Mouse (Mus musculus) skeletal muscle tissue, adult 2 months (tissue): ENCODE results near the gene Elovl3.
"Not testable (repeated sequence)": the region's sequence is repeated elsewhere in the genome, so short reads cannot be mapped to it uniquely, and the experiment has no call there.

Experiments used
- DNase-seq: peaks from one replicate; pipeline ENCODE4 v3.0.0-alpha.2; 2012; ENCODE audit warnings: low read depth, low spot score

The Elovl3 gene

DNA sequence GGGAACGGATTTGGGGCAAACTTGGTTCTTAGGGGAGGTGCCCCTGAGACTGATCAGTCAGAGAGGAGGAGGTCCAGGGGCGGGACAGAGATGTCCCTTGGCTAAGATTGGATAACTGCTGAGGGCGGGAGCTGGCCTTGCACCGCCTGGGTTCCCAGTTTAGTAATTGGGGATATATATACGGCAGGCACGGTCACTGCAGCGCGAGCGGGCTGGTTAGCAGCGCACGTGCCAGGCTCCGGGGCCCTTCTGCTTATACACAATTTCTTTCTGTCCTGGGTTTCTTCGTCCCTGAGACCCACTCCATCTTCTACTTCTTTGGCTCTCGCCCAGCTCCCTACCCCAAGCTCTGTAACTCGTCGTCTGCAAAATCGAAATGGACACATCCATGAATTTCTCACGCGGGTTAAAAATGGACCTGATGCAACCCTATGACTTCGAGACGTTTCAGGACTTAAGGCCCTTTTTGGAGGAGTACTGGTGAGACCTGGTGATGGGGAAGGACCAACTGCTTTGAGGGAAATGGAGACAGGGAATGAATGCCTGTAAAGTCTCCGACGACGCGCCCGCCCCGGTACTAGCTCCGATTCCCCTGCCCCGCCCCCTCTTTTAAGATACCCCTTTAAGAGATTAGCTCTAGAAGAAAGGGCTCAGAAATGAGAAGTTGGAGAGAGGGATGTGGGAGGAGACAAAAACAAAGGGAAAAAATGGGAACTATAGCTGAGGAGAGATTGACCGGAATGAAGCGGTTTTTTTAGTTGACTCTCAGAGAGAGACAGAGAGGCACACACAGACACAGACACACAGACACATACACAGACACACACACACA lies at the start of gene Elovl3:
Gene Elovl3 (plus strand): TSS at position 204 of the 832 bp plus-strand sequence.
- DNase-seq: no peak

GRCm38 (mm10) chr19:46085185-46085584 lies 46.5 kb upstream of the Elovl3 start:
- DNase-seq: no peak

GRCm38 (mm10) chr19:46086337-46086736 lies 45.4 kb upstream of the Elovl3 start:
- DNase-seq: peak; percentile 66

DNA sequence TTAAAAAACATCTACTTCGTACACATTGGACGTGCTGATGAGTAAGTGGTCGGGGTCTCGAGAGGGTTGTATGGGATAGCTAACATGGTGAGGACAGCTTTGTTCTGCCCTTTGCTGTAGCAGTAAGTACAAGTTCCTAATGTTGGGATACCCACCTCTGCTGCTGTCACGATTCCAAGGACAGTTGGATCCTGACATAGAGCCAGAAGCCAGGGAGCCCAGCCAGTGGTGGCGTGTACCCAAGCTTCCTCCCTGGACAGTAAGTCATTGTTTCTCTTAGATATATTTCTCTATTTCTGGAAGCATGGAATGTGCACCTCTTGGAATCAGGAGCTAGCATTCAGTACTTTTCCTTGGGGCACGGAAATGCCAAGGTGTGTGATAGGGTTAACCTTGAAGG lies 43.8 kb upstream of the Elovl3 start:
- DNase-seq: peak; percentile 19

DNA sequence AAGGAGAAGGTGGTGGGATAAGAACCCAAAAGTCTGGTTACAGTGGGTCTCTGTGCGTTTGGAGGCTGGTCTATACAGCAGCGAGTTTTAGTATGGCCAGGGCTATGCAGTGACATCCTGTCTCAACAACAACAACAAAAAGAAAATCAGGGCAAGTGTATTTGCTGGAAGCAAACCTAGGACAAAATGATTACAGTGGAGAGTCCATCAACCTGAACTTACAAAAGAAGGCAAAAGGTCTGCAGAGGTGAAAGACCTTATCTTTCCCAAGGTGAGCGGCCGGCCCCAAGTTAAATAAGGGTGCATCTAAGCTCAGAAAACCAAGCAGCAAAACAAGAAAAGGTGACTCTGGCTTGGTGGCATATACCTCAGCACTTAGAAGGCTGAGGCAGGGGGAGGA lies 40.1 kb upstream of the Elovl3 start:
- no peak for DNase-seq

- DNase-seq: no peak
These were observed 37.6 kb upstream of the Elovl3 start for GRCm38 (mm10) chr19:46094144-46094543.

- DNase-seq: no peak
These were observed 36.4 kb upstream of the Elovl3 start for GRCm38 (mm10) chr19:46095291-46095690.

- no peak for DNase-seq
These were observed 35.3 kb upstream of the Elovl3 start for GRCm38 (mm10) chr19:46096396-46096795.

GRCm38 (mm10) chr19:46099561-46099960 lies 32.1 kb upstream of the Elovl3 start:
- no peak for DNase-seq

GRCm38 (mm10) chr19:46103437-46104186 lies 28.1 kb upstream of the Elovl3 start:
- DNase-seq: no peak

DNA sequence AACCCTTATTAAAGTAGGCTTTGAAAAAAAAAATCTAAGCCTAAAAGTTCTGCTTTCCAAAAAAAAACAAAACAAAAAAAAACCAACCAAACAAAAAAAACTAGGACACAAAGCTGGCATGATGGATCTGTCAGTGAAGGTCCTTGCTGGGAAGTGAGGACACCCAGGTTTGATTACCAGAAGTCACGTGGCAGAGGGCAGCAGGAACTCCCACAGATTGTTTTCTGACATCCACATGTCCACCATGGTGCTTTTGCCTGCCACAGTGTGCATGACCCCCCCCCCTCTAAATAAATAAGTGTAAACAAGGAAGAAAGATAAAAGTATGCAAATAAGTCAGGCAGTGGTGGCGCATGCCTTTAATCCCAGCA lies 27.5 kb upstream of the Elovl3 start:
- DNase-seq: no peak

DNA sequence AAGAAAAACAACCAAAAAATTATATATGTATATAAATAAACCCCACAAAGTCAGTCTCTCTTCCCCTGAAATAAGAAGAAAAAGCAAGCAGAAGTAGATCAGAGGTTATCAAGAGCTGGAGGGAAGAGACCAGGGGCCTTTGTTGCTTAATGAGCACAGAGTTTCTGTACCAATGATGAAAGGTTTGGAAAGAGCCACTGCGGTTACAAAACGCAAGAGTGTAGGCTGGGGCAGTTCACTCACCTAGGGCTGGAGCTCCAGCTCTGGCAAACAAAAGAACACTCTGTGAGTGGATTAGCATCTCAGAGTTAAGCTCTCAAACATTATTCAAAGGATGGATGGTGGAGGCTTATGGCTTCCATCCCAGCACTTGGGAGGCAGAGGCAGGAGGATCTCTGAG lies 21.5 kb upstream of the Elovl3 start:
- no peak for DNase-seq

DNA sequence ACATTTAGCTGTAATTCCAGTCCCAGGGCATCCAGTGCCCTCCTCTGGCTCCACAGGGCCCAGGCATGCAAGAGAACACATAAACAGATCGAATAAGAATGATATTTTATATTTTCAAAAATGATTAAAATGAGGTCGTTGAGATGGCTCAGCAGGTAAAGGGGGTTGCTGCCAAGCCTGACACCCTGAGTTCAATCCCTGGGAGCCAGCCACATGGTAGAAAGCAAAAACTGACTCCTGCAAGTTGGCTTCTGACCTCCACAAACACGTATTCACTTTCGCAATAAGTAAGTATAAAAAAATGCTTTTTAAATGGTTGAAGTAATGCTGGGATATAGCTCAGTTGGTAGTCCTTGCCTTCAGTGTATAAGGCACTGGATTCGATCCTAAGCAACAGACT lies 20.9 kb upstream of the Elovl3 start:
- DNase-seq: no peak

DNA sequence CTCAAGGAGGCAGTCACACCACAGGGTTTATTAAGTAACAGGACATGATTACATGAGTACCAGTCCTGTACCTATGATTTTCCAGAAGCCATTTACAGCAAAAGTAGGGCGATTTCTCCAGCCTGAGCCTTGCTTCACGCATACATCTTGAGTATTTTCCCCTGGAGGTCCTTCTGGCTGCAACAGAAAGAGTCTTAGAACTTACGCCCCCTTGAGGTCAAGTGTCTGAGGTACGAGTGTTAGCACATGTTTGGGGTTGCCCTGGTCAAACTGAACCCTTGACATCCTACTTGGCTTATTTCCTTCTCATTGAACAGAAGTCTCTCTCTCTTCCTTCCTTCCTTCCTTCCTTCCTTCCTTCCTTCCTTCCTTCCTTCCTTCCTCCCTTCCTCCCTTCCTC lies 17.1 kb upstream of the Elovl3 start:
- no peak for DNase-seq

- DNase-seq: no peak
These were observed 12.2 kb upstream of the Elovl3 start for GRCm38 (mm10) chr19:46119458-46119857.

- DNase-seq: no peak
These were observed 10.8 kb upstream of the Elovl3 start for GRCm38 (mm10) chr19:46120872-46121271.

DNA sequence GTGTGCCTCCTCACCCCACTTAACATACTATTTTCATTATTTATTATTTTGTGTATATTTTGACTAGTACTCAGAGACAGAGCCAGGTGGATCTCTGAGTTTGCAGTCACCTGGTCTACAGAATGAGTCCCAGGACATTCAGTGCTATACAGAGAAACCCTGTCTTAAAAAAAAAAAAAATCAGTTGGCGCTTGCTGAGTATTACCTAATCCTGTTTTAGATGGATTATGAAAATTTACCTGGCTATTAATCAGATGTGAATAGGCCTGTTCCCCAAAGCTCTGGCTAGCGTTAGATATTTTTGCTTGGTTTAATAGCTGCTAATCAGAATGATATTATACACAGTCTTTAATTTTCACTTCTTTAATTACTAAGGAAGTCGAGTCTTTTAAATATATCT lies 7.8 kb upstream of the Elovl3 start:
- no peak for DNase-seq

GRCm38 (mm10) chr19:46124651-46125050 lies 7.0 kb upstream of the Elovl3 start:
- DNase-seq: no peak

DNA sequence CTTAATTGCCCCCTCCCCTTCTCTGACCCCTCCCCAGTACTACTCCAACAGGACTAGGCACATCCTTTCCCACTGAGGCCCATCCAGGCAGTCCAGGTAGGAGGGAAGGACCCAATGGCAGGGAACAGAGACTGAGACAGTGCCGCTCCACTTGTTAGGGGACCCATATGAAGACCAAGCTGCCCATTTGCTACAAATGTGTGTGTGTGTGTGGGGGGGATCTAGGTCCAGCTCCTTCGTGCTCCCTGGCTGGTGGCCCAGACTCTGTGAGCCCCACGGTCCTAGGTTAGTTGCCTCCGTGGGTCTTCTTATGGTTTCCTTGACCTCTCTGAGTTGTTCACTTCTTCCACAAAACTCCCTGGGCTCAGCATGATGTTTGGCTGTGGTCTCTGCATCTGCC lies 5.4 kb upstream of the Elovl3 start:
- no peak for DNase-seq

GRCm38 (mm10) chr19:46129737-46130136 lies 2.0 kb upstream of the Elovl3 start:
- not testable (repeated sequence) for DNase-seq

DNA sequence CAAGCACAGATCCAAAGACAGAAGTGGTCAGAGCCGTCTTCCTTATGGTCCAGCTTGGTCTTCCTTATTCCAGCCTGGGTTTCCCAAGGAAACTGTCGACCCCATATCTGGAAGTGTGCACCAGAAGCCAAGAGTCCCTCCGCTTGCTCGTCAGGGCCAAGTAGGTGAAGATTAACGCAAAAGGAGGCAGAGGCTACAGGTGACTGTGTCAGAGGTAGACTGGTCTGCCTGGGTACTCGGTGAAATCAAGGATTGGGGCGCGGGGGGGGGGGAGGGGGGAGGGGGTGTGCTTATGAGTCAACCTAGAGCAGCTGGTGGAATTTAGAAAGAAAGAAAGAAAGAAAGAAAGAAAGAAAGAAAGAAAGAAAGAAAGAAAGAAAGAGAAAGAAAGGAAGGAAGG lies 414 bp upstream of the Elovl3 start:
- no peak for DNase-seq

DNA sequence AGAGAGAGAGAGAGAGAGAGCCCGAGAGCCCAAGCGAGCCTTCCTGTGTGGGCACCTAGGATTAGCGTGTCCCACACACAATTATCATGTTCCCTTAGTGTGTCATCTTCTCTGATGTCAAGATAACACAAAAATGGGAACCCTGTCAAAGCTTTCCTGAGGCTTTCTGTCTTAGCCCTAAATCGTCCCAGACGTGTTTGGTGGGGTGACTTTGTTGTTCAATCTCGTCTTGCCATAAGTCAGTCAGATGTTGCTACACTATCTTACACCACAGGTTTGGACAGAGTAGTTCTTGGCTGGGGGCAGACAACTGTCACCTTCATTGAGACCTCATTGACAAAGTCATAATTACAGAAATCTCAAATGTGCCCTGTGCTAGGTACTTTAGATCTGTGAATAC lies 880 bp downstream of the Elovl3 start:
- no peak for DNase-seq

GRCm38 (mm10) chr19:46135297-46135696 lies 3.6 kb downstream of the Elovl3 start:
- peak; percentile 78 for DNase-seq
